Mouse (Mus musculus) limb, embryonic 10.5 days (tissue): ENCODE measurements around the gene Cdh13. TPM values are rescaled to one million over a fixed set of nuclear protein-coding genes. Genes with fewer than 3 reads are reported as not detected.
A peak's percentile ranks its signal among the peaks of the same experiment; 100 is the strongest.

ENCODE experiments used
- DNase-seq: peaks from one replicate; pipeline ENCODE4 v3.0.0-alpha.2; 2017; ENCODE audit warnings: low spot score
- H3K27ac ChIP-seq: fragments of 300-500 bp; sonication (generic); 2 replicates; pipeline ENCODE4 v1.5.1; 2016; ENCODE audit warnings: mild to moderate bottlenecking
- H3K27me3 ChIP-seq: fragments of 300-500 bp; sonication (generic); 2 replicates; pipeline ENCODE4 v1.6.1; 2016; ENCODE audit warnings: low read depth, mild to moderate bottlenecking; ENCODE audit not compliant: poor library complexity, severe bottlenecking
- H3K36me3 ChIP-seq: fragments of 300-500 bp; sonication (generic); 2 replicates; pipeline ENCODE4 v1.6.1; 2016; ENCODE audit warnings: mild to moderate bottlenecking, moderate library complexity
- H3K4me1 ChIP-seq: fragments of 300-500 bp; sonication (generic); 2 replicates; pipeline ENCODE4 v1.6.1; 2016
- H3K4me3 ChIP-seq: fragments of 300-500 bp; sonication (generic); 2 replicates; pipeline ENCODE4 v1.5.1; 2016; ENCODE audit warnings: mild to moderate bottlenecking, moderate library complexity
- H3K9me3 ChIP-seq: fragments of 300-500 bp; sonication (generic); replicated peaks from 2 replicates; pipeline ENCODE4 v1.6.1; 2016; ENCODE audit warnings: mild to moderate bottlenecking
- WGBS: fragments of 180-500 bp; shearing (Covaris S2); methylation state at CpG from one replicate; pipeline ENCODE4 v1.1.7; 2016; 5-methylcytosine and 5-hydroxymethylcytosine counted together
- polyA plus RNA-seq: library from polyadenylated mRNA; unstranded; fragments of >200 nt; fragmentation: Nextera tagmentation; extraction: Ambion mirVana; gene quantifications from 2 replicates; pipeline ENCODE4 v1.2.1, GENCODE M21; 2016

Gene Cdh13
- polyA plus RNA-seq, 1 experiment from 2014 or later: 3.3 TPM

DNA sequence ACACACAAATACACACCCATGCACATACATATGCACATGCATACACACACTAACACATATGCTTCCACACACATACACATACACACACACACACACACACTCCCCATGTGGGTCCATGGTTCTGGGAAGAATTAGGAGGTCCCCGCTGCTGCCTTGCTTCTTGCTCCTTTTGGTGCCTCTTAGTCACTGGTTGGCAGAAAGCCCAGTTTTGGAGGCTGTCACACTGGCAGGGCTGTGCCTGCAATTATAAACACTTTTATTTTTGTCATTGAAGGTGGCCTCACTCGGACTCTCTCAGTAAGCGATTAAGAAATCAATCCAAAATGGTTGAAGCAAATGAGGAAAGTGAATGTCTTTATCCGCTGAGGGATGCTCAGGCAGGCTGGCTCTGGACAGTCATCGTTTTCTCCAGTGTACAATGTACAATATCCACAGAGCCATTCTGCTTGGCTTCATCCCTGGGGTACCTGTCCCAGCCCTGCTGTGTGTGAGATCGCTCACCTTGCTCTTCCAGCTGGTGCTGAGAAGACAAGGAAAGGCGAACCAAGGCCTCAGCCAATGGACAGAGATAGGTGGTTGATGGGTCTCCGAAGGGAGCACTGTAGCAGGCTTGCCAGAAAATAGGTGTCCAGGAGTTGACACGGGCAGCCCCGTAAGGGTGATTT is 913.1 kb downstream of the Cdh13 start:
- Histone ChIP-seq H3K27ac (no peak overlapping the region), H3K4me1 (no peaks in the 10 kb centered on the region), H3K4me3 (no peak overlapping the region), H3K36me3 (no peaks in the 10 kb centered on the region), H3K9me3 (no peaks in the 10 kb centered on the region), H3K27me3 (no peaks in the 10 kb centered on the region)
- DNase-seq: no peak
- 90% methylated on average over 10 of the region's 10 CpGs for WGBS

GRCm38 (mm10) chr8:119208567-119208966 is 925.0 kb downstream of the Cdh13 start:
- Histone ChIP-seq H3K9me3 (0 out of 2 replicates have a peak, but pooled peaks cover 3% of the 10 kb centered on the region), H3K27me3 (no peaks in the 10 kb centered on the region), H3K27ac (no peak overlapping the region), H3K4me1 (no peaks in the 10 kb centered on the region), H3K4me3 (no peak overlapping the region), H3K36me3 (no peaks in the 10 kb centered on the region)
- WGBS: 91% methylated on average over 9 of the region's 9 CpGs
- DNase-seq: no peak

GRCm38 (mm10) chr8:119224547-119224946 is 941.0 kb downstream of the Cdh13 start:
- Histone ChIP-seq H3K27ac (no peak overlapping the region), H3K27me3 (no peaks in the 10 kb centered on the region), H3K4me3 (no peak overlapping the region), H3K4me1 (no peaks in the 10 kb centered on the region), H3K36me3 (no peaks in the 10 kb centered on the region), H3K9me3 (no peaks in the 10 kb centered on the region)
- WGBS: 6% methylated on average over 1 of the region's 1 CpGs
- peak; percentile 40 for DNase-seq

DNA sequence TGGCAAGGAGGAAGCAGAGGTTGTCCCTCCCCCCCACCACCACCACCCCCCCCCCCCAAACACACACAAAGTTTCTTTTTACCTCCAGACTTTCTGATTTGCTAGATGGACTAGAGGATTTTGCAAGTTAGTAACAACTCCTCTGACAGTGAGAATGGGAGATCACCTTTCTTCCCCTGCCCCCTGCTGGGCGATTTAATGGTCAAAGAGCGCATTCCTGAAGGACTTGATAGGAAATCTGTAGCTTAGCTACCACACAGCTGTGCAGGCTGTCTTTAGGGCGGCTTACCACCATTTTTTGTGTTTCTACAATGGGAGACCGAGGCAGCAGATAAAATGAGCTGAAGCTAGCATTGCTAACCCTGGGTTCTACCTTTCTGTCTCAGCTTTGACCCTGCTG is 961.6 kb downstream of the Cdh13 start:
- Histone ChIP-seq H3K4me3 (no peak overlapping the region), H3K9me3 (no peaks in the 10 kb centered on the region), H3K27ac (no peak overlapping the region), H3K4me1 (no peaks in the 10 kb centered on the region), H3K36me3 (no peaks in the 10 kb centered on the region), H3K27me3 (no peaks in the 10 kb centered on the region)
- whole genome bisulfite sequencing: 65% methylated on average over 4 of the region's 4 CpGs
- no peak for DNase-seq

GRCm38 (mm10) chr8:119245641-119246040 is 962.1 kb downstream of the Cdh13 start:
- H3K9me3 ChIP-seq: no peaks in the 10 kb centered on the region
- no peak overlapping the region for H3K27ac ChIP-seq
- 57% methylated on average over 1 of the region's 1 CpGs for WGBS
- H3K4me3 ChIP-seq: no peak overlapping the region
- no peak for DNase-seq
- H3K27me3 ChIP-seq: no peaks in the 10 kb centered on the region
- no peaks in the 10 kb centered on the region for H3K4me1 ChIP-seq
- H3K36me3 ChIP-seq: no peaks in the 10 kb centered on the region

DNA sequence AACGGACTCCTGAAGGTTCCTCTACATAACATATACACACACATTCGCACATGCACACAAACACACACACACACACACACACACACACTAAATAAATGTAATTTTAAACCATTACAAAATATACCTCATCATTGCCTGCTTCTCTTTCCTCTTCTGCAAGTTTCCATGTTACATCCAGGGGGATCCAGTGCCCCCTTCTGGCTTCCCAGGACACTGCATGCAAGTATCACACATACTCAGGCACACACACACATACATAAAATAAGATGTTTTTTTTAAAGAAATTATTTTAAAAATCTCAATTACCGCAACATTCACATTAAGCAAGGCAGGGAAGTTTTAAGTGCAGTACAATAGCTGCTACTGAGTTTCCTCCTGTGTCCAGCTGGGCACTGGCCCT is 970.8 kb downstream of the Cdh13 start:
- Histone ChIP-seq H3K4me1 (no peaks in the 10 kb centered on the region), H3K36me3 (no peaks in the 10 kb centered on the region), H3K27me3 (no peaks in the 10 kb centered on the region), H3K9me3 (no peaks in the 10 kb centered on the region), H3K27ac (no peak overlapping the region), H3K4me3 (no peak overlapping the region)
- no peak for DNase-seq
- WGBS: 94% methylated on average over 3 of the region's 3 CpGs

DNA sequence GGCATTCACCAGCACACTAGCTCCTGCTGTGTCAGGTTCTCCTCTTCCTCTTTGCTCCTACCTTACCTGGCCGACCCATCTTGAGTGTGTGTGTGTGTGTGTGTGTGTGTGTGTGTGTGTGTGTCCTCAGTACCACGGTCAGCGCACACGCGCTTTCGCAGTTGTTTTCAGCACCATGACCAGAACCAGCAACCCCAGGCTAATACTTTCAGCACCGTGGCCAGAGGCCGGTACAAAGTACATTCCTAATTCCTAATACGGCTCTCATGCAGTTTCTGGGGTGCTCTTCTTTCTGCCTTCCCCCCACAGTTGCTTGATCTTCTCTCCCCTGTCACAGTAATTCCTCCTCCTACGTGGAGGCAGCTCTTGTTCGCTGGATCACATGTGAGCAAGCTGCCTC is 975.1 kb downstream of the Cdh13 start:
- WGBS: 36% methylated on average over 11 of the region's 11 CpGs
- H3K36me3 ChIP-seq: no peaks in the 10 kb centered on the region
- no peaks in the 10 kb centered on the region for H3K4me1 ChIP-seq
- peak; percentile 66 for DNase-seq
- H3K27ac ChIP-seq: no peak overlapping the region
- H3K27me3 ChIP-seq: no peaks in the 10 kb centered on the region
- H3K4me3 ChIP-seq: no peak overlapping the region
- no peaks in the 10 kb centered on the region for H3K9me3 ChIP-seq

GRCm38 (mm10) chr8:119263750-119264149 is 980.2 kb downstream of the Cdh13 start:
- no peak for DNase-seq
- 86% methylated on average over 7 of the region's 7 CpGs for WGBS
- no peaks in the 10 kb centered on the region for H3K9me3 ChIP-seq
- H3K27ac ChIP-seq: no peak overlapping the region
- no peaks in the 10 kb centered on the region for H3K36me3 ChIP-seq
- no peaks in the 10 kb centered on the region for H3K4me1 ChIP-seq
- H3K27me3 ChIP-seq: no peaks in the 10 kb centered on the region
- no peak overlapping the region for H3K4me3 ChIP-seq

DNA sequence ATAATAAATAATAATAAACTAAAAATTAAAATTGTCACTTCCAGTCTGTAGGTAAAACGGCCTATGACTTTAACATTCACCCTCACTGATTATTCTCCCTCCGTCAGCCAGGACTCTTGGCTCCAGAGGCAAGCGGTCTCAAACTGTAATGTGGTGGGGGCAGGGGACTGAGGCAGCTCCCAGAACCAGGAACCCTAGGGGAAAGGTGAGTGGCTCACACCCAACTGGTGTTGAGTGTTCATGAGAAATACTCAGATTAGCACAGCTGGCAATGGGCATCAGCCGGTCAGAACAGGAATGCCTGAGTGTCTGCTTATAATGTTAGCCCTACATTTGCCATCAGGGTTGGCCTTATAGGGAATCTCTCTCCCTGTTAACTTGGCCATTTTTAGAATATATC is 982.8 kb downstream of the Cdh13 start:
- H3K4me1 ChIP-seq: no peaks in the 10 kb centered on the region
- no peak overlapping the region for H3K4me3 ChIP-seq
- no peaks in the 10 kb centered on the region for H3K36me3 ChIP-seq
- DNase-seq: no peak
- H3K27ac ChIP-seq: no peak overlapping the region
- WGBS: 92% methylated on average over 4 of the region's 4 CpGs
- H3K9me3 ChIP-seq: no peaks in the 10 kb centered on the region
- no peaks in the 10 kb centered on the region for H3K27me3 ChIP-seq

DNA sequence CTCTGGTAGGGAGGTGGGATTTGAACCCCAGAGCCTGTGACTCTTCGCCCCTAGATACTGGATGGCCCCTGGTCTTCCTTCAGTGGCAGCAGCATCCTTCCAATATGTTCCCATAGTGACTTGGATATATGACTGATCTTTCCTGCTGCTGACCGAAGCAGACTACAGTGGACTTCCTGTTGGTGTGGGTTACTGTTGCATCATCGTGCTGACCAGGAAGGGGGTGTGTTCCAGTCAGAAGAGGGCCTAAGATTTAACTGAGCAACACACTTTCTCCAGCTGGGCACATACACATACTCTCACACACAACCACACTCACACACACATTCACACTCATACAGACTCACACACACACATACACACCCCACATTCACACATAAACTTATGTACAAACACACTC is 986.0 kb downstream of the Cdh13 start:
- Histone ChIP-seq H3K4me1 (no peaks in the 10 kb centered on the region), H3K9me3 (no peaks in the 10 kb centered on the region), H3K27me3 (no peaks in the 10 kb centered on the region), H3K27ac (no peak overlapping the region), H3K36me3 (no peaks in the 10 kb centered on the region), H3K4me3 (no peak overlapping the region)
- DNase-seq: no peak
- WGBS: 72% methylated on average over 3 of the region's 3 CpGs

DNA sequence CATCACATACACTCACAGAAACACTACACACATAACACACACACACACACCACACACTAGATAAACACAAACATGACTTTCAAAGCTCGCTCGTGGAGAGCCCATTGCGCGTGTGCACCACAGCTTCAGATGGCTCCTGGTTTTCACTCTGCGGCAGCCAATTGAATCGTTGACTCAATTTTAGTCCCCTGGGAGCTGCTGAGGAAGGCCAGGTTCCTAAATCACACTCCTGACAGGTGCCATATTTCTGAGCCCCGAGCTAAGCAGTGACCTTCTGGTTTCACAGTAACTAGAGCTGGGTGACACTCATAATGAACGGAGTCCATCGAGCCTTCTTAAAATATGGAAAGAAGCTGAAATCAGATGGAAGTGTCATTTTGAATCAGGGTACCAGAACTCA is 986.8 kb downstream of the Cdh13 start:
- 88% methylated on average over 9 of the region's 9 CpGs for WGBS
- Histone ChIP-seq H3K27me3 (no peaks in the 10 kb centered on the region), H3K4me1 (no peaks in the 10 kb centered on the region), H3K9me3 (no peaks in the 10 kb centered on the region), H3K4me3 (no peak overlapping the region), H3K27ac (no peak overlapping the region), H3K36me3 (no peaks in the 10 kb centered on the region)
- no peak for DNase-seq

GRCm38 (mm10) chr8:119272891-119273290 is 989.4 kb downstream of the Cdh13 start:
- no peaks in the 10 kb centered on the region for H3K36me3 ChIP-seq
- H3K9me3 ChIP-seq: no peaks in the 10 kb centered on the region
- no peaks in the 10 kb centered on the region for H3K4me1 ChIP-seq
- H3K27me3 ChIP-seq: no peaks in the 10 kb centered on the region
- WGBS: 76% methylated on average over 8 of the region's 8 CpGs
- H3K27ac ChIP-seq: no peak overlapping the region
- no peak for DNase-seq
- no peak overlapping the region for H3K4me3 ChIP-seq

DNA sequence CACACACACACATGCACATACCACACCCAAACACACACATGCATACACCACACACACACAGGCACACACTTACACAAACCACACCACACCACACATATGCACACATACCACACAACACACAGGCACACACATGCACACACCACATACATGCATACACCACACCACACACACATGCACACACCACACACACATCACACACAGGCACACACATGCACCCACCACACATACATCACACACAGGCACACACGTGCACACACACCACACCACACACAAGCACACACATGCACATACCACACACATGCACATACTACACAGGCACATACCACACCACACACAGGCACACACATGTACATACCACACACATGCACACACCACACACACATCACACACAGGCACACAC is 991.9 kb downstream of the Cdh13 start:
- Histone ChIP-seq H3K9me3 (no peaks in the 10 kb centered on the region), H3K4me1 (no peaks in the 10 kb centered on the region), H3K4me3 (no peak overlapping the region), H3K36me3 (no peaks in the 10 kb centered on the region), H3K27ac (no peak overlapping the region), H3K27me3 (no peaks in the 10 kb centered on the region)
- DNase-seq: no peak
- WGBS: 93% methylated on average over 1 of the region's 1 CpGs

- Histone ChIP-seq H3K27ac (no peak overlapping the region), H3K27me3 (no peaks in the 10 kb centered on the region), H3K36me3 (no peaks in the 10 kb centered on the region), H3K4me3 (no peak overlapping the region), H3K4me1 (no peaks in the 10 kb centered on the region), H3K9me3 (no peaks in the 10 kb centered on the region)
- no peak for DNase-seq
- 80% methylated on average over 3 of the region's 3 CpGs for WGBS
Observed at GRCm38 (mm10) chr8:119277047-119277451, 993.5 kb downstream of the Cdh13 start.
